ENCODE assay signal across 10 mouse cellular contexts in genomic region chr13:15588278-15589272, GRCm38 (mm10).
DNase-seq lines count a peak whose midpoint lies in the region; ATAC-seq lines count a peak whose summit lies in the region.
"Had no signal": no experiment of that assay in that cellular context is flagged by ENCODE, and none has a peak within 500 bp of the region (broad histone marks: within the 10 kb centered on the region; RNA-seq: fewer than 3 reads in every experiment).

No protein-coding gene starts in this region.

- H3K9me3 ChIP-seq in intestine, embryonic 14.5 days (ENCODE audit: control insufficient read depth, low read length), result no peaks in the 10 kb centered on the region
- H3K9me3 ChIP-seq in intestine, embryonic 16.5 days (ENCODE audit: control insufficient read depth, low read length), result no peaks in the 10 kb centered on the region
- no peaks in the 10 kb centered on the region for H3K9me3 ChIP-seq in intestine, embryonic 15.5 days
- H3K9me3 ChIP-seq: embryonic facial prominence, embryonic 15.5 days had no signal

- H3K27me3 ChIP-seq in intestine, embryonic 14.5 days (replicated peaks; ENCODE audit: control insufficient read depth, insufficient read depth, low read length), result no peaks in the 10 kb centered on the region
- H3K27me3 ChIP-seq in intestine, embryonic 16.5 days (replicated peaks; ENCODE audit: control insufficient read depth, insufficient read depth, low read length), result no peaks in the 10 kb centered on the region
- H3K27me3 ChIP-seq in intestine, embryonic 15.5 days (replicated peaks), result no peaks in the 10 kb centered on the region
- H3K27me3 ChIP-seq: embryonic facial prominence, embryonic 15.5 days; Patski had no signal

- no peak overlapping the region for H3K4me2 ChIP-seq in intestine, embryonic 14.5 days (ENCODE audit: low read length)
- H3K4me2 ChIP-seq in intestine, embryonic 16.5 days (ENCODE audit: low read depth, low read length), result no peak overlapping the region
- no peak overlapping the region for H3K4me2 ChIP-seq in intestine, embryonic 15.5 days (replicated peaks)
- H3K4me2 ChIP-seq: embryonic facial prominence, embryonic 15.5 days had no signal

- no peak overlapping the region for H3K27ac ChIP-seq in intestine, embryonic 14.5 days (ENCODE audit: low read depth)
- H3K27ac ChIP-seq in intestine, embryonic 16.5 days (ENCODE audit: low read length), result no peak overlapping the region
- no peak overlapping the region for H3K27ac ChIP-seq in intestine, embryonic 15.5 days
- H3K27ac ChIP-seq: embryonic facial prominence, embryonic 15.5 days had no signal

- H3K36me3 ChIP-seq in intestine, embryonic 14.5 days (ENCODE audit: control insufficient read depth, insufficient read depth, low read length), result no peaks in the 10 kb centered on the region
- no peaks in the 10 kb centered on the region for H3K36me3 ChIP-seq in intestine, embryonic 16.5 days (ENCODE audit: control insufficient read depth, insufficient read depth, low read length)
- no peaks in the 10 kb centered on the region for H3K36me3 ChIP-seq in intestine, embryonic 15.5 days
- H3K36me3 ChIP-seq: embryonic facial prominence, embryonic 15.5 days had no signal

- no peak overlapping the region for H3K4me3 ChIP-seq in intestine, embryonic 14.5 days (ENCODE audit: low read depth, low read length)
- no peak overlapping the region for H3K4me3 ChIP-seq in intestine, embryonic 16.5 days (ENCODE audit: low read length)
- no peak overlapping the region for H3K4me3 ChIP-seq in intestine, embryonic 15.5 days (replicated peaks)
- H3K4me3 ChIP-seq: embryonic facial prominence, embryonic 15.5 days had no signal

- 55% methylated on average over 16 of the region's 16 CpGs for WGBS in intestine, embryonic 14.5 days
- WGBS in intestine, embryonic 16.5 days, result 64% methylated on average over 16 of the region's 16 CpGs
- 67% methylated on average over 16 of the region's 16 CpGs for WGBS in intestine, embryonic 15.5 days

- DNase-seq in intestine, embryonic 14.5 days (ENCODE audit: low spot score), result peak; percentile 47
- peak; percentile 8 for DNase-seq in fat pad, adult 2 months (ENCODE audit: extremely low read depth, low read depth, low spot score)
- DNase-seq in kidney, adult 11 months, result peak; percentile 43
- DNase-seq in left cerebral cortex, postnatal 14 days (ENCODE audit: low spot score in 2 of 2), result peak; percentile 44 to 47
- DNase-seq in thymus, postnatal 14 days, result no peak

- H3K9ac ChIP-seq in intestine, embryonic 14.5 days (ENCODE audit: low read length), result no peak overlapping the region
- no peak overlapping the region for H3K9ac ChIP-seq in intestine, embryonic 16.5 days (ENCODE audit: low read depth, low read length)
- no peak overlapping the region for H3K9ac ChIP-seq in intestine, embryonic 15.5 days
- H3K9ac ChIP-seq: embryonic facial prominence, embryonic 15.5 days had no signal

- H3K4me1 ChIP-seq in intestine, embryonic 14.5 days (replicated peaks; ENCODE audit: control insufficient read depth, insufficient read depth, low read length), result peaks cover 13% of the 10 kb centered on the region
- H3K4me1 ChIP-seq in intestine, embryonic 16.5 days (ENCODE audit: control insufficient read depth, insufficient read depth, low read length), result peaks cover 2% of the 10 kb centered on the region; the same call in 1 of the 2 replicates
- H3K4me1 ChIP-seq in intestine, embryonic 15.5 days (replicated peaks), result 0 out of 2 replicates have a peak, but pooled peaks cover 3% of the 10 kb centered on the region

- ATAC-seq in intestine, embryonic 14.5 days (replicated peaks; ENCODE audit: low FRiP score, low TSS enrichment, low read depth), result no peak
- ATAC-seq in intestine, embryonic 16.5 days, result no peak
- no peak for ATAC-seq in erythroid progenitor cell, adult 5-6 weeks (replicated peaks; ENCODE audit: low FRiP score, poor library complexity, severe bottlenecking)
- ATAC-seq in intestine, embryonic 15.5 days, result no peak
- ATAC-seq: Patski had no signal

- intact Hi-C loops in left cerebral cortex, postnatal 14 days (cut with DNase I), result no loop called here
